Mouse (Mus musculus): Measurements from ENCODE around the gene Dnmt3a. TPM values are rescaled to one million over a fixed set of nuclear protein-coding genes. Genes with fewer than 3 reads are reported as not detected.

Dnmt3a gene
- polyA plus RNA-seq, 1 experiment from 2014 or later, result 48.7 TPM

GRCm38 (mm10) chr12:3795569-3795968 lies 10.2 kb upstream of the Dnmt3a start:
- Histone ChIP-seq H3K36me3 (ENCODE audit: control insufficient read depth, insufficient read depth, low read length) (no peaks in the 10 kb centered on the region), H3K4me2 (ENCODE audit: low read length) (no peak overlapping the region), H3K4me1 (ENCODE audit: control insufficient read depth in 2 of 2, insufficient read depth in 2 of 2, low read length in 2 of 2) (peaks cover 4 to 9% of the 10 kb centered on the region in 2 experiments), H3K27ac (replicated peaks in 1 of 2; ENCODE audit: control insufficient read depth in 1 of 2, insufficient read depth in 1 of 2, low read depth in 2 of 2, low read length in 2 of 2) (no peak overlapping the region), H3K4me3 (ENCODE audit: control insufficient read depth in 1 of 2, insufficient read depth in 1 of 2, low read depth in 1 of 2, low read length in 2 of 2) (no peak overlapping the region), H3K27me3 (ENCODE audit: control insufficient read depth, insufficient read depth, low read length) (no peaks in the 10 kb centered on the region), H3K9ac (ENCODE audit: low read length) (no peak overlapping the region), H3K9me3 (ENCODE audit: control insufficient read depth, low read length) (no peaks in the 10 kb centered on the region)
- WGBS, result 19% methylated on average over 2 of the region's 4 CpGs
- ATAC-seq (ENCODE audit: insufficient number of reproducible peaks, insufficient read depth, low FRiP score, low read depth), result no peak

- H3K27me3 ChIP-seq (ENCODE audit: control insufficient read depth, insufficient read depth, low read length), result no peaks in the 10 kb centered on the region
- no peak for ATAC-seq (ENCODE audit: insufficient number of reproducible peaks, insufficient read depth, low FRiP score, low read depth)
- no peaks in the 10 kb centered on the region for H3K4me1 ChIP-seq (ENCODE audit: control insufficient read depth in 2 of 2, insufficient read depth in 2 of 2, low read length in 2 of 2)
- H3K9me3 ChIP-seq (ENCODE audit: control insufficient read depth, low read length), result no peaks in the 10 kb centered on the region
- no peak overlapping the region for H3K9ac ChIP-seq (ENCODE audit: low read length)
- WGBS, result 76% methylated on average over 1 of the region's 1 CpGs
- no peak overlapping the region for H3K4me2 ChIP-seq (ENCODE audit: low read length)
- H3K4me3 ChIP-seq (ENCODE audit: control insufficient read depth in 1 of 2, insufficient read depth in 1 of 2, low read depth in 1 of 2, low read length in 2 of 2), result no peak overlapping the region
- H3K36me3 ChIP-seq (ENCODE audit: control insufficient read depth, insufficient read depth, low read length), result no peaks in the 10 kb centered on the region
- H3K27ac ChIP-seq (replicated peaks in 1 of 2; ENCODE audit: control insufficient read depth in 1 of 2, insufficient read depth in 1 of 2, low read depth in 2 of 2, low read length in 2 of 2), result no peak overlapping the region
Observed at GRCm38 (mm10) chr12:3799551-3799950, 6.3 kb upstream of the Dnmt3a start.

GRCm38 (mm10) chr12:3806271-3806684 lies 471 bp downstream of the Dnmt3a start:
- under 1% methylated on average over 41 of the region's 41 CpGs for WGBS
- peaks cover 32 to 39% of the 10 kb centered on the region in 2 experiments for H3K4me1 ChIP-seq (ENCODE audit: control insufficient read depth in 2 of 2, insufficient read depth in 2 of 2, low read length in 2 of 2)

GRCm38 (mm10) chr12:3806703-3807547 lies 1.1 kb downstream of the Dnmt3a start:
- Histone ChIP-seq H3K9ac (ENCODE audit: low read length) (peak overlapping the region; percentile 96), H3K4me1 (ENCODE audit: control insufficient read depth in 2 of 2, insufficient read depth in 2 of 2, low read length in 2 of 2) (peaks cover 37 to 45% of the 10 kb centered on the region in 2 experiments), H3K36me3 (ENCODE audit: control insufficient read depth, insufficient read depth, low read length) (no peaks in the 10 kb centered on the region), H3K4me3 (ENCODE audit: control insufficient read depth in 1 of 2, insufficient read depth in 1 of 2, low read depth in 1 of 2, low read length in 2 of 2) (peak overlapping the region; percentile 58 to 89), H3K27me3 (ENCODE audit: control insufficient read depth, insufficient read depth, low read length) (no peaks in the 10 kb centered on the region), H3K4me2 (ENCODE audit: low read length) (peak overlapping the region; percentile 77), H3K27ac (replicated peaks in 1 of 2; ENCODE audit: control insufficient read depth in 1 of 2, insufficient read depth in 1 of 2, low read depth in 2 of 2, low read length in 2 of 2) (peak overlapping the region; percentile 73 to 98), H3K9me3 (ENCODE audit: control insufficient read depth, low read length) (no peaks in the 10 kb centered on the region)
- WGBS, result under 1% methylated on average over 63 of the region's 141 CpGs
- ATAC-seq (ENCODE audit: insufficient number of reproducible peaks, insufficient read depth, low FRiP score, low read depth), result peak; percentile 33

More at GRCm38 (mm10) chr12:3806271-3806684, 471 bp downstream of the Dnmt3a start:
- peak overlapping the region; percentile 70 to 98 for H3K27ac ChIP-seq (replicated peaks in 1 of 2; ENCODE audit: control insufficient read depth in 1 of 2, insufficient read depth in 1 of 2, low read depth in 2 of 2, low read length in 2 of 2)
- no peaks in the 10 kb centered on the region for H3K36me3 ChIP-seq (ENCODE audit: control insufficient read depth, insufficient read depth, low read length)
- no peaks in the 10 kb centered on the region for H3K9me3 ChIP-seq (ENCODE audit: control insufficient read depth, low read length)
- ATAC-seq (ENCODE audit: insufficient number of reproducible peaks, insufficient read depth, low FRiP score, low read depth), result peak; percentile 78
- peak overlapping the region; percentile 96 for H3K9ac ChIP-seq (ENCODE audit: low read length)
- no peaks in the 10 kb centered on the region for H3K27me3 ChIP-seq (ENCODE audit: control insufficient read depth, insufficient read depth, low read length)
- peak overlapping the region; percentile 77 for H3K4me2 ChIP-seq (ENCODE audit: low read length)
- peak overlapping the region; percentile 58 to 89 for H3K4me3 ChIP-seq (ENCODE audit: control insufficient read depth in 1 of 2, insufficient read depth in 1 of 2, low read depth in 1 of 2, low read length in 2 of 2)

- Histone ChIP-seq H3K4me2 (ENCODE audit: low read length) (peak overlapping the region; percentile 77), H3K4me1 (ENCODE audit: control insufficient read depth in 2 of 2, insufficient read depth in 2 of 2, low read length in 2 of 2) (peaks cover 41 to 52% of the 10 kb centered on the region in 2 experiments), H3K4me3 (ENCODE audit: control insufficient read depth in 1 of 2, insufficient read depth in 1 of 2, low read depth in 1 of 2, low read length in 2 of 2) (peak overlapping the region; percentile 58 to 89), H3K36me3 (ENCODE audit: control insufficient read depth, insufficient read depth, low read length) (no peaks in the 10 kb centered on the region), H3K27me3 (ENCODE audit: control insufficient read depth, insufficient read depth, low read length) (no peaks in the 10 kb centered on the region), H3K9ac (ENCODE audit: low read length) (peak overlapping the region; percentile 96), H3K9me3 (ENCODE audit: control insufficient read depth, low read length) (no peaks in the 10 kb centered on the region), H3K27ac (replicated peaks in 1 of 2; ENCODE audit: control insufficient read depth in 1 of 2, insufficient read depth in 1 of 2, low read depth in 2 of 2, low read length in 2 of 2) (peak overlapping the region; percentile 71 to 98)
- peak; percentile 51 for ATAC-seq (ENCODE audit: insufficient number of reproducible peaks, insufficient read depth, low FRiP score, low read depth)
- WGBS, result under 1% methylated on average over 47 of the region's 105 CpGs
Observed at GRCm38 (mm10) chr12:3807548-3808395, 2.0 kb downstream of the Dnmt3a start.

GRCm38 (mm10) chr12:3808396-3808981 lies 2.7 kb downstream of the Dnmt3a start:
- 8% methylated on average over 10 of the region's 10 CpGs for WGBS
- H3K36me3 ChIP-seq (ENCODE audit: control insufficient read depth, insufficient read depth, low read length), result 0 out of 2 replicates have a peak, but pooled peaks cover 2% of the 10 kb centered on the region
- no peaks in the 10 kb centered on the region for H3K9me3 ChIP-seq (ENCODE audit: control insufficient read depth, low read length)
- H3K4me1 ChIP-seq (ENCODE audit: control insufficient read depth in 2 of 2, insufficient read depth in 2 of 2, low read length in 2 of 2), result peaks cover 41 to 53% of the 10 kb centered on the region in 2 experiments
- peak overlapping the region; percentile 71 to 98 for H3K27ac ChIP-seq (replicated peaks in 1 of 2; ENCODE audit: control insufficient read depth in 1 of 2, insufficient read depth in 1 of 2, low read depth in 2 of 2, low read length in 2 of 2)
- peak; percentile 7 for ATAC-seq (ENCODE audit: insufficient number of reproducible peaks, insufficient read depth, low FRiP score, low read depth)
- H3K9ac ChIP-seq (ENCODE audit: low read length), result peak overlapping the region; percentile 96
- H3K4me2 ChIP-seq (ENCODE audit: low read length), result peak overlapping the region; percentile 77
- H3K27me3 ChIP-seq (ENCODE audit: control insufficient read depth, insufficient read depth, low read length), result no peaks in the 10 kb centered on the region
- H3K4me3 ChIP-seq (ENCODE audit: control insufficient read depth in 1 of 2, insufficient read depth in 1 of 2, low read depth in 1 of 2, low read length in 2 of 2), result peak overlapping the region; percentile 58 to 89

All from heart, embryonic 14.5 days (tissue).